Mouse (Mus musculus): Measurements from ENCODE around the gene Ube2j2. TPM values are rescaled to one million over a fixed set of nuclear protein-coding genes. Genes with fewer than 3 reads are reported as not detected.

The Ube2j2 gene
- polyA plus RNA-seq, 1 experiment from 2014 or later, result 118 TPM

DNA sequence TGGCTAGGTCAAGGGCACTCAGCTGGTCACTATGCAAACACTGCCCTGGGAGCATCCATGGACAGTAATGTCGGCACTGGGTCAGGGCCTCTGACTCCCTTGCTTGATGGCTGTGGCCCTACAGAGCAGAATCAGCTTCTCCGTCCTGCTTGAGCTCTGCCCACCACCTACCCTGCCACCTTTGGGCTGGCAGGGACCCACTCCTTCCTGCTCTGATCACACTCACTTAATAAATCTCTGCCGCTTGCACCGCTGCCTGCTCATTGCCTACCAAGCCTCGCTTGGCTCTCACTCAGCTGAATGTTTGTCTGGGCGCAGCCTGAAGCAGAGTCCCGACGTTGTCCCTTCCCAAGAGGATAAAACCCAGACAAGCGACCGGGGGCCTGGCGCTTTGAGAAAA is 36.6 kb upstream of the Ube2j2 start:
- Histone ChIP-seq H3K36me3 (replicated peaks) (peaks cover 38% of the 10 kb centered on the region), H3K4me1 (no peaks in the 10 kb centered on the region), H3K4me2 (no peak overlapping the region), H3K27ac (no peak overlapping the region), H3K9ac (no peak overlapping the region), H3K9me3 (no peaks in the 10 kb centered on the region), H3K27me3 (replicated peaks) (no peaks in the 10 kb centered on the region), H3K4me3 (no peak overlapping the region)
- ATAC-seq (replicated peaks), result no peak
- 85% methylated on average over 11 of the region's 11 CpGs for WGBS

DNA sequence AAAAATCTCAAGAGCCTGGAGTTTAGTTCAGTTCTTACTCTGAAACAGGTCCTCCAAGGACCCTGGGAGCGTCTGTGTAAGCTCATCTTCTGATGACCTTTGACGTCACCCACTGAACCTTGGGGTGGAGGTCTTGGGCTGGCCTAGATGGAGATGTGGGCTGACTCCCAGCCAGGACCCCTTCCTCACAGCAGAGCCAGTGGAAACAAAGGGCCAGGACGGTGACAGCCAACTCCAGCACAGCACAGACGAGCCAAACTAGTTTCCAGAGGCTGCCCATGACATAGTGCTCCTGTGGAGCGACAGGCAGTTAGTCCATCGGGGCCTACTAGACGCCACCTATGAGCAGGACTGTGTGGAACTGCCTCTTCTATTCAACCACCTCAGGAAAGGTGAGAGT is 35.4 kb upstream of the Ube2j2 start:
- peaks cover 25% of the 10 kb centered on the region for H3K36me3 ChIP-seq (replicated peaks)
- 0 out of 2 replicates have a peak, but pooled peaks have one; percentile 31 for ATAC-seq (replicated peaks)
- no peaks in the 10 kb centered on the region for H3K27me3 ChIP-seq (replicated peaks)
- no peak overlapping the region for H3K4me3 ChIP-seq
- H3K9ac ChIP-seq, result no peak overlapping the region
- WGBS, result 80% methylated on average over 7 of the region's 7 CpGs
- no peak overlapping the region for H3K27ac ChIP-seq
- H3K4me2 ChIP-seq, result no peak overlapping the region
- H3K4me1 ChIP-seq, result no peaks in the 10 kb centered on the region
- no peaks in the 10 kb centered on the region for H3K9me3 ChIP-seq

DNA sequence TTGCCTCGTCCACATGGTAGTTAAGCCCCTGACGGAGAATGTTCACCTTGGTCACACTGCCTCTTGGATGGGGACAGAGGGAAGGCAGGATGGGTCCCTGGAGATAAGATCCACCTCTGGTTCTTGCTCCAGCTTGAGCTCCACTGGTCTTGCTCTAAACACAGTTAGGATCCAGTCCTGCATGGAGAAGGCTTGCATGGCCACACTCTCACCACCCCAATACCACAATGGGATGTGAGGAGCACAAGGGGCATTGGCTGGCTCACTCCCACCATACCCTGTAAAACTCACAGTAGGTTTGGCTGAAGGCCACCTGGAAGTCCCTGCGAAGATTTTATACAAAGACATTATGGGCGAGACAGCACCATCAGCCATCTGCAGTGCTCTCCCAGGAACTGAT is 34.9 kb upstream of the Ube2j2 start:
- H3K36me3 ChIP-seq (replicated peaks), result peaks cover 20% of the 10 kb centered on the region

DNA sequence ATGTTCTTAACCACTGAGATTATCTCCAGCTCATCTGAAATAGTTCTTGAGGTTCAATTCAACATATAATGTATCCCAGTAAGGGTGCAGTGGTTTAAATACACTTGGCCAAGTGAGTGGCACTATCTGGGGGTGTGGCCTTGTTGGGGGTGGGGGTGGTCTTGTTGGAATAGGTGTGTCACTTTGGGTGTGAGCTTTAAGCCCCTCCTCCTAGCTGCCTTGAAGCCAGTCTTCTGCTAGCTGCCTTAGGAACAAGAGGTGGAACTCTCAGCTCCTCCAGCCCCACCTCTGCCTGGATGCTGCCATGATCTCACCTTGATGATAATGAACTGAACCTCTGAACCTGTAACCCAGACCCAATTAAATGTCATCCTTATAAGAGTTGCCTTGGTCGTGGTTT is 11.6 kb upstream of the Ube2j2 start:
- Histone ChIP-seq H3K4me2 (no peak overlapping the region), H3K4me1 (no peaks in the 10 kb centered on the region), H3K27ac (no peak overlapping the region), H3K9ac (no peak overlapping the region), H3K27me3 (replicated peaks) (no peaks in the 10 kb centered on the region), H3K36me3 (replicated peaks) (no peaks in the 10 kb centered on the region), H3K4me3 (no peak overlapping the region), H3K9me3 (no peaks in the 10 kb centered on the region)
- WGBS, result 64% methylated on average over 1 of the region's 1 CpGs
- ATAC-seq (replicated peaks), result no peak

More for the DNA sequence above, 34.9 kb upstream of the Ube2j2 start:
- no peaks in the 10 kb centered on the region for H3K9me3 ChIP-seq
- H3K4me2 ChIP-seq, result no peak overlapping the region
- H3K27me3 ChIP-seq (replicated peaks), result no peaks in the 10 kb centered on the region
- no peak overlapping the region for H3K9ac ChIP-seq
- H3K4me3 ChIP-seq, result no peak overlapping the region
- ATAC-seq (replicated peaks), result no peak
- no peak overlapping the region for H3K27ac ChIP-seq
- WGBS, result 93% methylated on average over 4 of the region's 4 CpGs
- no peaks in the 10 kb centered on the region for H3K4me1 ChIP-seq

DNA sequence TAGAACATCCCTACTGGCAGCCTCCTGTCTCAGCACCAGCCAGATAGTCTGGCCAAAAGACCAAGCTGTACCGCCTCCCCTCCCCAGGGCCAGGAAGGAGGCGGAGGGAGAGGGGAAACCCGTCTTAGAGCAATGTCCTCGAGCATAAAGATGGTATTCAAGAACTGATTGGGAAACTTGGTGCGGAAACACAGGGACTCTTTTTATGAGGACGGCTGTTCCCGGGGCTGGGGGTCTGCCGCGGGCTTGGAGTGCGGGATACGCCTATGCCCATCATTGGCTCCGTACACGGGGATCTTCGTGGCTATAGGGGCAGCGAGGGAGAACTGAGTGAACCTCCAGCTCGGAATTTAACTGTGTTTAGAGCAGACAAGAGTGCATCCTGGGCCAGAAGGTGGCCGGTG is 580 bp upstream of the Ube2j2 start:
- peak overlapping the region; percentile 71 for H3K9ac ChIP-seq
- no peaks in the 10 kb centered on the region; the same call in 1 of the 2 replicates for H3K27me3 ChIP-seq (replicated peaks)
- WGBS, result 1% methylated on average over 17 of the region's 17 CpGs
- H3K4me3 ChIP-seq, result peak overlapping the region; percentile 81
- peak overlapping the region; percentile 95 for H3K4me2 ChIP-seq
- peak; percentile 73 for ATAC-seq (replicated peaks)
- peaks cover 28% of the 10 kb centered on the region for H3K4me1 ChIP-seq
- 0 out of 2 replicates have a peak, but pooled peaks cover 8% of the 10 kb centered on the region for H3K36me3 ChIP-seq (replicated peaks)
- no peaks in the 10 kb centered on the region for H3K9me3 ChIP-seq
- peak overlapping the region; percentile 87 for H3K27ac ChIP-seq

DNA sequence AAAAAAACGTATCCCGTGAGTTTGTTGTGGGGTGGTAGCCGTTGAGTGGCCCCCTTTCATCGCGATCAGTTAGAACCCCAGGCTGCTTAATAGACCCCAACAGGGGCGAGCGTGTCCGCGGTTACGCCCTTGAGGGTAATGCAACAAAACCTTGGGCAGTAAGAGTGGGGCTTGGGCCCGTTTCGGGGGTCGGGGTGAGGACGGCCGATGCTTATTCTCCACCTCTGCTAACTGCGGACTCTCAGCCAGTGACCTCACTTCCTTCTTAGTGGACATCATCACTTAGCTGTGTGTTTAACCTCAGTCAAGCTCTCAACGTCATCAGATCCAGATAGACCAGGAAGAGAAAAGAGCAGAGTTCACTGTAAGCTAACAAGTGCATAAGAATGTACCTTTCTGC is 640 bp downstream of the Ube2j2 start:
- Histone ChIP-seq H3K4me3 (peak overlapping the region; percentile 81), H3K27ac (peak overlapping the region; percentile 77), H3K27me3 (replicated peaks) (no peaks in the 10 kb centered on the region; the same call in 1 of the 2 replicates), H3K9me3 (no peaks in the 10 kb centered on the region), H3K4me2 (peak overlapping the region; percentile 95), H3K9ac (peak overlapping the region; percentile 83), H3K4me1 (peaks cover 28% of the 10 kb centered on the region), H3K36me3 (replicated peaks) (peaks cover 12% of the 10 kb centered on the region)
- 1% methylated on average over 17 of the region's 17 CpGs for WGBS
- peak; percentile 22 for ATAC-seq (replicated peaks)

DNA sequence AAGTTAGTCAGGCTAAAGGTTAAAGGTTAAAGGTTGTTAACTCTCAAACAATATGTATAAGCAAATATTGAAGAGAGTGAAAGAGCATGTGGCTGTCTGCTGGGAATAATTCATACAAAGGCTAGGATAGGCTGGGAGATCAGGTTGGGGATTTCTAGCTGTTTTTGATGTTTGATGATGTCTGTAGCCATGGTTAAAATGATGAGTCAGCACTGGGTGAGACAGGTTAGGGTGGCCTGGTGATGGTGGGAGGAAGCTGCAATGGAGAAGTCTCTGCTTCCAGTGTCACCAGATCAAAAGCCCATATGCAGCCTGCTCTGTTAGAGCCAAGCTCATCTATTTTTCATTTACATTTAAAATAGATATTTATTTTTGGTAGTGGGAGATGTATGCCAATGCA is 3.5 kb downstream of the Ube2j2 start:
- ATAC-seq (replicated peaks), result no peak
- Histone ChIP-seq H3K9me3 (no peaks in the 10 kb centered on the region), H3K36me3 (replicated peaks) (peaks cover 38% of the 10 kb centered on the region), H3K27me3 (replicated peaks) (no peaks in the 10 kb centered on the region), H3K9ac (no peak overlapping the region), H3K4me3 (no peak overlapping the region), H3K27ac (no peak overlapping the region), H3K4me2 (no peak overlapping the region), H3K4me1 (peaks cover 28% of the 10 kb centered on the region)

DNA sequence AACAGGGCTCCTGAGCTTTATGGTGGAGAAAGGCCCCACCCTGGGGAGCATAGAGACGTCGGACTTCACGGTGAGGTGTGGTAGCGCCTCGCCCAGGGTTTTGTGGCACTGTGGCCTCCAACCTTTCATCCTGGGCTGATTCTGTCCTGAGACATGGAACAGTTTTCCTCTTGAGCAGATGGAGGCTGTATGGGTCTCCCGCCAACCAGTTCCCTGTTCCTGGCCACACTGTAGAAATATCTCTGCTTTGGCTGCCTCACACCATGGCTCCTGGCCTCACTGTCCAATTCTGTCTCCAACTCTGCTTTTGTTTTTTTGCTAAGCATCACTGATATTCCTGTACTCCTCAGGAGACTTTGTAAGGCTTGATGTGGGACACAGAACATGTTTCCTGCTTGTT is 11.9 kb downstream of the Ube2j2 start:
- no peak overlapping the region for H3K4me2 ChIP-seq
- no peaks in the 10 kb centered on the region for H3K9me3 ChIP-seq
- H3K9ac ChIP-seq, result no peak overlapping the region
- no peak for ATAC-seq (replicated peaks)
- H3K36me3 ChIP-seq (replicated peaks), result peaks cover 51% of the 10 kb centered on the region
- H3K4me1 ChIP-seq, result no peaks in the 10 kb centered on the region
- no peaks in the 10 kb centered on the region for H3K27me3 ChIP-seq (replicated peaks)
- WGBS, result 93% methylated on average over 6 of the region's 6 CpGs
- H3K4me3 ChIP-seq, result no peak overlapping the region
- no peak overlapping the region for H3K27ac ChIP-seq

DNA sequence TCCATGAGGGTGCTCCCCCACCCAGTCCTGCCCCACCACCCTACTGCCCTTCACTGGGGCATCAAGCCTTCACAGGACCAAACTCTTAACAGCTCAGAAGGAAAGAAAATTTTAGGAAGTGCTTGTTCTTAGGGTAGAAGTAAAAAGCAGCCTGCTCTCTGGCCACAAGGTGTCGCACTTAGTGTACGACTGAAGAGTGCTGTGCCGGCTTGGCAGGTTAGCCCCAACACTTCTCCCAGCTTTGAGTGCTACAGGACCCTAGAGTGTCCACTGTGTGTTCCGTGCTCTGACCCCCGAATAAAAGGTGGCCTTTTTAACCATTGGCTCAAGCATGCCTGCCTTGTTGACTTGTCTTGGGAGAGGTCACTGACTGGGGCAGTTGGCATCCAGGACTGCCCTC is 15.6 kb downstream of the Ube2j2 start:
- whole genome bisulfite sequencing, result 5% methylated on average over 5 of the region's 5 CpGs
- peak; percentile 74 for ATAC-seq (replicated peaks)
- no peak overlapping the region for H3K27ac ChIP-seq
- no peak overlapping the region for H3K4me3 ChIP-seq
- H3K9me3 ChIP-seq, result no peaks in the 10 kb centered on the region
- H3K9ac ChIP-seq, result no peak overlapping the region
- peaks cover 19% of the 10 kb centered on the region for H3K4me1 ChIP-seq
- no peak overlapping the region for H3K4me2 ChIP-seq
- no peaks in the 10 kb centered on the region for H3K27me3 ChIP-seq (replicated peaks)
- H3K36me3 ChIP-seq (replicated peaks), result peaks cover 25% of the 10 kb centered on the region; the same call in 1 of the 2 replicates

DNA sequence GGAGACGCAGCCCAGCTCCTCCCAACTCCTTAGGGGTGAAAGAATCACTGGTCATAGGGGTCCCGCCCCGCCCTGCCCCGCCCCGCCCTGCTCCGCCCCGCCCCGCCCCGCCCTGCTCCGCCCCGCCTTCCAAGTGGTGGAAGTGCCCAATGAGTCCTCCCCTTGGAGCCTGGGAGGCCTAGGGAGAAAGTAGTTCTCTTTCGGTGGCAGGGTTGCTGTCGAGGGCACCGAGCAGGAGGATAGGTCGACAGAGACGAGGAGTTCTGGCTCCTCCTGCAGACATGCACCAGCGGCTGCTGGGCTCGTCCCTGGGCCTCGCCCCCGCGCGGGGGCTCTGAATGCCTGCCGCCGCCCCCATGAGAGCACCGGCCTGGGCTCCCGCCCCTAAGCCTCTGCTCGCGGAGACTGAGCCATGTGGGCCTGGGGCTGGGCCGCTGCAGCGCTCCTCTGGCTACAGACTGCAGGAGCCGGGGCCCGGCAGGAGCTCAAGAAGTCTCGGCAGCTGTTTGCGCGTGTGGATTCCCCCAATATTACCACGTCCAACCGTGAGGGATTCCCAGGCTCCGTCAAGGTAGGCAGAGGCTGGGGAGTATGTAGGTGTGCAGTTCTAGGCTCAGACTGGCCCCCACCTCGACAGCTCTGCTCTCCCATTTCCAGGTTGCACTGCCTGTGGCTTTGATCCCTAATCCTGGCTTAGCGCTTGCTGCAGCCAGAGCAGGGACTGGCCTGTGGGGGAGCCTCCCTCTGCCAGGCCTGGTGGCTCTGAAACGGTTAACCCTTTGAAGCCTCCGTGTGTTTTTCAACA is 18.7 kb downstream of the Ube2j2 start, which contains the start of gene C1qtnf12:
Gene C1qtnf12, plus strand, starts transcription at position 152 of the 805 bp plus-strand sequence.
- WGBS, result 1% methylated on average over 42 of the region's 42 CpGs
- ATAC-seq (replicated peaks), result peak; percentile 58

DNA sequence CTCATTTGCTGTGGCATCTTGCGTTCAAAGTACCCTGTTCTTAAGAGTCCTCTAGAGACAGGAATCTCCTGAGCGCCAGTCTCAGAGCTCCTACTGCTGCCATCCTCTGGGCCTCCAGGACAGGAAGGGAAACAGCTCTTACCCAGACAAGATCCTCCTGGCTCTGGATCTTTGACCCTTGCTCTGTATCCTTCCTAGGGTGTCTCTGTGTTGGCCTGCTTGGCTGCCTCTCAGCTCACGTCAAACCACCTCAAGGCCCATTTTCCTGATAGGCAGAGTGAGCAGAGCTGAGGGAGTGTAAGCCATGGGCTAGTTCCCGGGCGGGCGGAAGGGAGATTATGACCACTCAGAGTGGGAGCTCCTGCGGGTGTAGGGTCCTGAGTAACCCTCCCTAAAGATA is 19.5 kb downstream of the Ube2j2 start:
- Histone ChIP-seq H3K4me3 (no peak overlapping the region; the same call in 1 of the 2 replicates), H3K27ac (no peak overlapping the region), H3K27me3 (replicated peaks) (no peaks in the 10 kb centered on the region), H3K4me1 (peaks cover 19% of the 10 kb centered on the region), H3K36me3 (replicated peaks) (peaks cover 19% of the 10 kb centered on the region), H3K9ac (0 out of 2 replicates have a peak overlapping the region, but pooled peaks have one; percentile 44), H3K4me2 (peak overlapping the region; percentile 63), H3K9me3 (no peaks in the 10 kb centered on the region)
- WGBS, result 54% methylated on average over 7 of the region's 7 CpGs
- no peak for ATAC-seq (replicated peaks)

More for the DNA sequence above, 18.7 kb downstream of the Ube2j2 start, which contains the start of gene C1qtnf12:
- Histone ChIP-seq H3K4me1 (peaks cover 19% of the 10 kb centered on the region), H3K27ac (peak within 1 kb of the TSS; percentile 55; the same call in 1 of the 2 replicates), H3K4me2 (peak within 1 kb of the TSS; percentile 63), H3K27me3 (replicated peaks) (no peaks in the 10 kb centered on the region), H3K4me3 (peak within 1 kb of the TSS; percentile 34), H3K9me3 (no peaks in the 10 kb centered on the region), H3K36me3 (replicated peaks) (peaks cover 23% of the 10 kb centered on the region), H3K9ac (peak within 1 kb of the TSS; percentile 44)

DNA sequence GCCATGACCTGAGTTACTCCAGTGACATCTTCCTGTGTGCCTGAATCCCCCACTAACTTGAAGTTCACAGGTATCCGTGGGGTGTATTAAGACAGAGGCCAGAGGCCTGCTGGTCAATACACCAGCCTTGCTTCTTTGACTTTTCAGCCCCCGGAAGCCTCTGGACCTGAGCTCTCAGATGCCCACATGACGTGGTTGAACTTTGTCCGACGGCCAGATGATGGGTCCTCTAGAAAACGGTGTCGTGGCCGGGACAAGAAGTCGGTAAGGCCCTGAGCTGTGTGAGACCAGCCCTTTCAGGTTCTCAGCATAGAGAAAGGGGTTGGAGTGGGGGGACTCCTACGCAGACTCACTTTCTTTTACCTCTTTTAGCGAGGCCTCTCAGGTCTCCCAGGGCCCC is 20.8 kb downstream of the Ube2j2 start:
- no peaks in the 10 kb centered on the region for H3K27me3 ChIP-seq (replicated peaks)
- peaks cover 19% of the 10 kb centered on the region for H3K4me1 ChIP-seq
- no peak overlapping the region for H3K27ac ChIP-seq
- no peak overlapping the region for H3K4me2 ChIP-seq
- peaks cover 14% of the 10 kb centered on the region for H3K36me3 ChIP-seq (replicated peaks)
- no peak for ATAC-seq (replicated peaks)
- no peak overlapping the region for H3K4me3 ChIP-seq
- no peak overlapping the region for H3K9ac ChIP-seq
- H3K9me3 ChIP-seq, result no peaks in the 10 kb centered on the region
- 90% methylated on average over 11 of the region's 11 CpGs for WGBS
